Mouse (Mus musculus) adrenal gland, postnatal 10 days (tissue): Measurements from ENCODE around the gene Bmpr1a. TPM values are rescaled to one million over a fixed set of nuclear protein-coding genes. Genes with fewer than 3 reads are reported as not detected.

ENCODE experiments used
- total RNA-seq, 2 experiments: library from RNA; stranded (reverse); gene quantifications; 2 replicates each; pipeline ENCODE4 v1.2.3; 2021

Gene Bmpr1a
- total RNA-seq, 2 experiments from 2014 or later: 50.2 to 55.3 TPM

Other genes starting within 250 kb of the Bmpr1a start
- gene Shld2, start 192.8 kb downstream of the Bmpr1a start, total RNA-seq: 10 to 100 TPM; 10.5 to 13.8 TPM
- 100 to 1,000 TPM; 309 to 414 TPM for gene Glud1, start 192.6 kb downstream of the Bmpr1a start, total RNA-seq
- 1 to 10 TPM; 2.3 to 4.2 TPM for gene Fam25c, start 147.9 kb downstream of the Bmpr1a start, total RNA-seq
- 10 to 100 TPM; 44.7 to 50.3 TPM for gene Sncg, start 128.6 kb downstream of the Bmpr1a start, total RNA-seq
- gene Mmrn2, start 127.9 kb downstream of the Bmpr1a start, total RNA-seq: 10 to 100 TPM; 25.2 to 34.6 TPM
- not detected for gene 9230112D13Rik, start 19.5 kb upstream of the Bmpr1a start, total RNA-seq
- gene Ldb3, start 85.3 kb upstream of the Bmpr1a start, total RNA-seq: 10 to 100 TPM; 26.5 to 94.8 TPM
- not detected for gene Opn4, start 96.8 kb upstream of the Bmpr1a start, total RNA-seq
- 10 to 100 TPM; 71.0 to 71.4 TPM for gene Wapl, start 170.6 kb upstream of the Bmpr1a start, total RNA-seq